Mouse (Mus musculus) left cerebral cortex, postnatal 25 days (tissue): ENCODE measurements around the gene Adam1a. TPM values are rescaled to one million over a fixed set of nuclear protein-coding genes. Genes with fewer than 3 reads are reported as not detected.
"Not testable (repeated sequence)": the region's sequence is repeated elsewhere in the genome, so short reads cannot be mapped to it uniquely, and the experiment has no call there.

Source experiments
- DNase-seq, 2 experiments: peaks; one replicate each; pipeline ENCODE4 v3.0.0; 2022; ENCODE audit warnings: low spot score in 2 of 2, mixed read lengths in 1 of 2
- intact Hi-C: fragments of 180-260 bp; cut with DNase I; formaldehyde crosslinking; loops from one replicate; pipeline ENCODE4 v1.15.1; 2025
- total RNA-seq, 2 experiments: library from RNA; stranded (reverse); gene quantifications; 2 replicates each; pipeline ENCODE4 v1.2.3; 2021

Gene Adam1a
- total RNA-seq, 2 experiments from 2014 or later: 9.0 to 11.6 TPM

GRCm38 (mm10) chr5:121506846-121507245 is 38.4 kb downstream of the Adam1a start:
- no peak for DNase-seq
- intact Hi-C loops: no loop called here

DNA sequence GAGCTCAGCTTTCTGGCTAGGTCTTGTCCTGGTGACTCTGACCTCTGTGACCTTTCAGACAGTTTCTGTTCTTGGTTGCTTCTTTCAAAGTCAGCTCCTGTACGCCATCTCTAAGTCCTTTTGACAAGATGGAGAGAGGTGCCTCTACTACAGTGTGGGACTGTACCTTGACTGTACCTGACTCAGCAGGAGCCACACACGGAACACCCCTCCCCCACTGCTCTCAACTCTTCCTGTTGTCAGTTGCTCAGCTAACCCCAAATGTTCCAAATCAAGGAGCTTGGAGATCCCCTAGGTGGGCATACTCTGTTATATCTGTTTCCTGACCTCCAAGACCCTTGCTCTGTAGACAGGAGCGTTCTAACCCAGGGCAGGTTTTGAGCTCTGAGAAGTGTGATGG is 42.1 kb downstream of the Adam1a start, which contains the start of gene Adam1b:
TSS of gene Adam1b (minus strand) at position 205 of the 400 bp plus-strand sequence.
- intact Hi-C loops: no loop called here
- no peak for DNase-seq

- DNase-seq, intact Hi-C loops: not testable (repeated sequence)
These were observed 43.8 kb downstream of the Adam1a start for GRCm38 (mm10) chr5:121501424-121501996.

DNA sequence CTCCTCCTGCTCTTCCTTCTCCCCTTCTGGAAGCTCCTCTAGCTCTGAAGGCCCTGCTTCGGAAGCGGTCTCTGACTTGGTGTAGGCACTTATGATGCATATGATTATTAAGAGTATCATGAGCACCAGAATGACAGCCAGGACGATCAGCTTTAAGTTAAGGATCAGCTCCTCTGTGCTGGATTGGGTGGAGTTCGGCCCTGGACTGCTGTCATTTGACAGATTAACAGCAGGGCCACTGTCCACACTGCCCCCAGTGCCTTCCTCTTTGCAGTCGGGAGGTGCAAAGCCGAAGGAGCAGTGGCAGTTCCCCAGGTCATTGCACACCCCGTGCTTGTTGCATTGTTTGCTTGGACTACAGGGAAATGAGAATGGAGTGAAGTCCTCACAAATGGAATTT is 44.6 kb downstream of the Adam1a start:
- intact Hi-C loops: no loop called here
- DNase-seq: no peak

GRCm38 (mm10) chr5:121493305-121493704 is 52.0 kb downstream of the Adam1a start:
- intact Hi-C loops: no loop called here
- peak; percentile 53 to 96 for DNase-seq

- intact Hi-C loops: no loop called here
- DNase-seq: no peak
These were observed 60.5 kb downstream of the Adam1a start for GRCm38 (mm10) chr5:121484801-121485200.

GRCm38 (mm10) chr5:121477680-121478079 is 67.6 kb downstream of the Adam1a start:
- peak; percentile 48 to 72 for DNase-seq
- intact Hi-C loops: no loop called here

- DNase-seq: no peak
- intact Hi-C loops: no loop called here
These were observed 69.2 kb downstream of the Adam1a start for GRCm38 (mm10) chr5:121476040-121476439.

GRCm38 (mm10) chr5:121474610-121475009 is 70.7 kb downstream of the Adam1a start:
- intact Hi-C loops: no loop called here
- DNase-seq: no peak

- DNase-seq: no peak
These were observed 72.9 kb downstream of the Adam1a start for GRCm38 (mm10) chr5:121472411-121472810.

DNA sequence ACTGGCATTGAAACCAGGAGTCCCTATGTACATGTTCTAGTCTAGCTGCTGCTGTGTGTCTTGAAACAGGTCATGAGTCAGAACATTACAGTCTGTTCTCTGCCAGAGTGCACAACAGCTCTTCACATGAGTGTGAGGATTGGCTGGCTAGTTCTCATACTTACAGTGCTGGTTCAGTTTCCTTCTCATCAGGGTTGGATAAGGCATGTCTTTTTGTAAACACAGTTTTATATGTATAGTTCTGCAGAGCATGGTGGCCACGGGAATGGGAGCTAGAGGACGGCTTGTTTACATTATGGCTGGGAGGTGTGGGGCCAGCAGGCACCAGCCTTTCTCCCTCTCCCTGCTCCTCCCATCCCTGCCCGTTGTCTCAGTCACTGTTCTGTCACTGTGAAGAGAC is 75.7 kb downstream of the Adam1a start:
- intact Hi-C loops: no loop called here

More at GRCm38 (mm10) chr5:121472411-121472810, 72.9 kb downstream of the Adam1a start:
- intact Hi-C loops: no loop called here

More for the DNA sequence above, 75.7 kb downstream of the Adam1a start:
- DNase-seq: no peak

Other genes starting within 250 kb of the Adam1a start
- 10 to 100 TPM; 82.1 to 83.6 TPM for gene Trafd1, start 159.8 kb downstream of the Adam1a start, total RNA-seq
- gene Naa25, start 147.5 kb downstream of the Adam1a start, total RNA-seq: 10 to 100 TPM; 40.7 to 45.8 TPM
- gene Tmem116, start 93.6 kb downstream of the Adam1a start, total RNA-seq: 1 to 10 TPM; 8.2 to 9.1 TPM
- 100 to 1,000 TPM; 145 to 151 TPM for gene Erp29, start 93.0 kb downstream of the Adam1a start, total RNA-seq
- under 1 TPM in 1 of 2 experiments, not detected in 1; 0.11 TPM for gene Adam1b, start 42.0 kb downstream of the Adam1a start, total RNA-seq
- not detected for gene Gm42878, start within 50 bp of the Adam1a start, total RNA-seq
- 10 to 100 TPM; 66.7 TPM for gene Mapkapk5, start 423 bp upstream of the Adam1a start, total RNA-seq
- 100 to 1,000 TPM in 1 of 2 experiments, 10 to 100 TPM in 1; 99.7 to 104 TPM for gene Aldh2, start 48.3 kb upstream of the Adam1a start, total RNA-seq
- gene Acad12, start 73.5 kb upstream of the Adam1a start, total RNA-seq: 1 to 10 TPM; 4.9 to 7.9 TPM
- 1 to 10 TPM; 3.0 to 4.1 TPM for gene Acad10, start 115.0 kb upstream of the Adam1a start, total RNA-seq
- 10 to 100 TPM; 65.3 to 65.5 TPM for gene Brap, start 115.1 kb upstream of the Adam1a start, total RNA-seq
- gene Atxn2, start 165.9 kb upstream of the Adam1a start, total RNA-seq: 100 to 1,000 TPM; 228 to 234 TPM